Mouse (Mus musculus) adrenal gland, adult 8-10 months (tissue): ENCODE measurements at regions not wholly inside any gene's neighbourhood (a gene's known extent, or its start where the extent isn't known, plus 50 kb on each side); places are given as distances from the start of the nearest gene placed in this dataset.
"Not testable (repeated sequence)": the region's sequence is repeated elsewhere in the genome, so short reads cannot be mapped to it uniquely, and the experiment has no call there.

Experiments used
- DNase-seq: peaks from one replicate; pipeline ENCODE4 v3.0.0; 2022

DNA sequence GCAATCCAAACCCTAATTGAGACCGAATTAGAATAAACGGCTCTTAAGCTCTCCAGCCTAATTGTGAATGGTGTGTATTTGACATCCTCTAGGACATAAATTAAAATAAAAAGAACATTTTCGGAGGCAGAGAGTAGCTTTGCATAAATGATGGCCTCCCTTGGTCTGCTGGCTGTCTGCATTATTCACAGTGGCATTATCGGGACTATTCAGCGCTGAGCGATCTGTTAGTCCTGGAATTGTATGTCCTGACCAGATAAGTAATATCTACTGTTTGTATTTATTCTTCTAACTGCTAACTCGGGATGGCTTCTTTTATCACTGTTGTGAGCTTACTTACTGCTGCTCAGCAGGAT, 299.6 kb downstream of the Chl1 start:
- no peak for DNase-seq

DNA sequence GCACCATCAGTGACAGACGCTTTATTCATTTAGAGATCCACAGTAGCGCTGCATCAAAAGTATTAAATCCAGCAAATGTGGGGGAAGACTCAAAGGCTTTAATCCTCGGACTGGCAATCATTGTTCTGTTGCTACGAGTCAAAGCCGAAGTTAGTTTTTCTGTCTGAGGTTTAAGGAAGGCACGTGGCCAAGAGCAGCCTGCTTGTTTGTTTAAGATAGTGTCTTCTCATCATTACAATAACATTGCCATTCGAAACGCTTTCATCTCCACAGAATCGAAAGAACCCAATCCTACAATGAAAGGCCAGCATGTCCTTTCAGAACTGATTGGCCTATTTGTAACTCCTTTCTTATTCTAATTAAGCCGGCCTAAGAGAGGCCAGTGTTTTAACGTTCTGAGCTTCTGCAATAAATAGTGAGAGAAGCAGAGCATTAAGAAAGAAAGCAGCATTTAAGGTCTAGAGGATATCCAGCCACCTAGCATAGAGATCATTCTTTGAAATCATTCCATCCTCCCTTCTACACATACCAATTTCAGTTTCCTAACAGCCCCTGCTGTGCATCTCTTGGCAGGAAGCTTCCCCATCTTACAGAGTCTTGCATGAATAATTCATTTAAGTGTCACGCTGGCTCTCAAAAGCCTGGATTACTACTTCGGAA, 300.1 kb downstream of the Chl1 start:
- no peak for DNase-seq

DNA sequence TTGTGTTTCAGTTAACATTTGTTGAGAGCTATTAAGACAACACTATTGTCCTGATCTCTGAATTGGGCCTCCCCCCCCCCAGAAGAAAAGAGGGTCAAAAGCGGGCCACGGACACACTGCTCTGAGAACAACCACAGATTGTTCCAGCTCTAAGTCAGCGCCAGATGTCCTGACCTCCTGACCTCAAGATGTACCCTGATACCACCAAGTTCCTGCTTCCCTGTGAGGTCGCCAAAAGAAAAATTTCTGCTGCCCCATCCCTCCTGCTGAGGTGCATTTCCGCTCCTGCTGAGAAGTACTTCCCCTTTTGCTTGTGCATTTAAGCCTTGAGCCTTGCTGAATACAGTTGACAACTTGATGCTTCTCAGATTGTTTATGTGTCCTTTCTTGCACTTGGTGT, 306.0 kb downstream of the Chl1 start:
- DNase-seq = not testable (repeated sequence)

DNA sequence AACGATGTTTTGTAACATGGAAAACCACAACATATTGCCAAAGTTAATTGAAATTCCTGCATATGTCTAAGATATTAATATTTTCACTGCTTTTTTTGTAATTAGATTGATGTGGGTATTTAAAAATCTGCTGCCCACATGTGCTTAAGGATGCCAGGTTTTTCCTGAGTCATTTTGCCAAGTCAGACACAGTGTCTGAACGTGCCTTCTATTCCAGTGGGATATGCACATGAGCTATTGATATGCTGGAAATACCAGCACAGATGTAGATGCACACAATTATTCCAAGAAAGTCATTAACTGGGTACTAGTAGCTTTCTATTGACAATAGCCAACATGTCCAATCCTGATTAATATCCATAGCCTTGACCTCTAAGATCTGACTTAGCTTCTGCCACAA, 315.7 kb downstream of the Chl1 start:
- no peak for DNase-seq

DNA sequence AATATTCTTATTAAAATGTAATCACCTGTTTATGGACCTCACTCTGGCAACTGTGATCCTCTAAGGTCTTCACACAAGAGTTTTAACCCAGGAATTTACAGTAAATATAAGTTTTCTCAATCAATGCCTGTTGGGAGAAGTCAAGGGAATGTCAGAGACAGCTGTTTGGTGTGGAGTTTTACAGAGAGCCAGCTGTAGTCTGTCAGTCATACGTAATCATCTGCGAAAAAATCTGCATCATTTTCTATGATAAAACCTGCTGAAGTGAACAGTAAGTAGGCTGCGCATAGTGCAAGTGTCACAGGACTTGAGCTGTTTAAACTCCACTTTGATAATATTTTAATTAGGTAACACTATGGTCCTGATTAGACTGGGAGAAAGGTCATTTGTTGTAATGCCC, 317.2 kb downstream of the Chl1 start:
- DNase-seq = no peak

DNA sequence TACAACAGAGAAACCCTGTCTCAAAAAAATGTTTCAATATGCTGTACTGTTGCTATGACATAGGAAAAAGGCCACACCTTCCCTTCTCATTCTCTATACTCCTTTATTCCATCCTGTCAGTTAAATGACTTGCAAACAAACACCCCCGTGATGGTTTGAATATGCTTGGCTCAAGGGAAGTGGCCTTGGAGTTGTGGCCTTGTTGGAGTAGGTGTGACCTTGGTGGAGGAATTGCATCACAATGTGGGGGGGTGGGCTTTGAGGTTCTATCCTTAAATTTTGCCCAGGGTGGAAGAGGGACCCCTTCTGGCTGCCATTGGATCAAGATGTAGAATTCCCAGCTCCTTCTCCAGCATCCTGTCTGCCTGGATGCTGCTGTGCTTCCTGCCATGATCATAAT, 318.5 kb downstream of the Chl1 start:
- DNase-seq = no peak

DNA sequence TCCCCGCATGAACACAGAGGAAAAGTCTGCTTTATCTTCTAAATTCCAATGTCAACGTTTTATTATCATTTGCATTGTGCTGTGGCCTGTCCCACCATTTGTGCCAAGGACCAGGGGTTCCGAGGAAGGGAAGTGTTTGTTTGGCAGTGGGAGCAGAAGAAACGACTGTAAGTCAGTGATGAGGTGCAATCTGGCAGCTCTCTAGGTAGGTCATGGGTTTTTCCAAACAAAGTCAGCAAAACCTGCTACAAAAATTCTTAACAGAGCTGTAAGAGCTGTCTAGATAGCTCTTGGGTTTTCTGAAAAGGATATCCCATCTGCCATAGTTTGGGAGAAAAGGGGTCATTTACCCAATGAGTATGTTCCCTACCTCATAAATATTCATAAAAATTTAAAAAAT, 321.9 kb downstream of the Chl1 start:
- no peak for DNase-seq

DNA sequence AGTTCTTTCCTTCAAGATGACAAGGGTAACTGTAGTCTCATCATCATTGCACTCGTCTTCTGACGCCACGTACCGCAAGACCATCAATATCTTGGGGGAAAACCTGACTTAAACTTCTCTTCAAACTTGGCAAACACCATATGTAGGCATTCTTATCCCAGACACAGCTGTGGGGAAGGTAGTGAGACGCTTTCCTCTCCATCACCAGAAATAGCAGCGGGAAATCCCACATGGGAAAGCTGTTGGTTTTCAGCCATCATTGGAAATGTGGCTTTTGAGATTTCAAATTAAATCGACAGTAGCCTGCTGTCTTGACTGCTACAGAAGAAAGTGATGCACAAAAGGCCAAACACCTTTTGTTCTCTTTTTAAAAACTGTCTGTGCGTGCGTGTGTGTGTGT, 322.4 kb downstream of the Chl1 start:
- DNase-seq = no peak

DNA sequence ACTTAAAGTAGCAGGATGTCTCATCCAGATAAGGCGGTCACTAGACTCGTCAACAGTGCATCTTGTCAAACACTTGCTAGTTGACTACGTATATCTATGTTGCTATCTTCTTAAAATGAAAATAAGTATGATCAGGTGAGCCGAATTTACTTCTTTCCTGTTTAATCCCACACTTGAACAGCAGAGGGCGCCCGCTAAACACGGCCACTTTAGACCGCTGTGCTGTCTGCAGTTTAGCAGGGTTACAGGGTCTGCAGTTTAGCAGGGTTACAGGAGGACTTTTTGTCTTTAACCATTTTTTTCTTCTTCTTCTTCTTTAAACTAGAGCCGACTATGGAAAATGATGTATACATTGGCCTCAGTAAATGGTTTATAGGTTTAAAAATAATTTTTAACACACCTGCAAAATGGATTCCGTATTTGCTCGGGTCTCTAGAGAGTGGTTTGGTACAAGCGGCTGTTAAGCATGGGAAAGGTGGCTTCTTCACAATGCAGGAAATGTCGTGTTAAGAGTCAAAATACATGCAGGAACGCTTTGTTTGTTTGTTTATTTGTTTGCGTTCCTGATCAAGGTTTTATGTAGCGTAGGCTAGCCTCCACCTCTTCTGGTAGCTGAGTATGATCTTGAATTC, 323.2 kb downstream of the Chl1 start:
- DNase-seq = no peak

DNA sequence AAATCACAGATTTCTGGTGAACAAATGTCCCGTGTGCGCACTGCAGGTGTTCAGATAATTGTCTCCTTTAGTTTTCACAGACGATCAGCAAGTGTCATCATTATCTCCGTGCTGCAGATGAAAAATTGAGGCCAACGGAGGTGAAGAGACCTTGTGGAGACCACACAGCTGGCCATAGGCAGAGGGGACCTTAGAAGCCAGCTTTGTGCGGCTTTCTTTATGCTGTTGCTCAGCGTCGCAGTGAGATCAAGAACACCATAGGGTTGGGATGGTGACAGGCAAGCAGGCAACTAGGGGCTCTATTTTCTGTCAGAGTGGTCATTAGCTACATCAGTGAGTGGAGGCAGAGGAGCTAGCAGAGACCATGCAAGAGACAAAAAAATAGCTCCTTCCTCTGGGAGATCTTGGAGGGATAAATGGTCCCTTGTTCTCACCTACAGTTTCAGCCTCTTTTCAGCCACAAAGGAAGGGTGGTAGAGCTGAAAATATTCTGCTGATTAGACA, 324.4 kb downstream of the Chl1 start:
- DNase-seq = no peak

DNA sequence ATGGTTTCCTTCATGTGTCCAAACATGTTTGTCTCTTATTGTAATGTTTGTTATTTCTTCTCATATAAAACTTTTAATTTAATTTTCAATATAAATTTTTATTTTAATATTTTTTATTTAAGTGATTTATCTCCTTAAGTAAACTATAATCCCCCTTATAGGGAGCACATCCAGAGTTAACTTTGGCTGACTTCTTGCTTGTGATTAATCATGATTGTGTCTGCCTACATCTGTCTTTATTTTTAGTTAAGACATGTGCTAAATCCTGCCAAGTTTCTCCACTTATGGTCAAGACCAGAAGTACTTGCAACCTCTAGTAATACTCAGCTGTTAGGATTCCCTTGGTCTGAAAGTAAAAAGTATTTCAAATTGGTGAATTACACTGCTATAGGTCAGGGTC, 349.4 kb downstream of the Chl1 start:
- no peak for DNase-seq

DNA sequence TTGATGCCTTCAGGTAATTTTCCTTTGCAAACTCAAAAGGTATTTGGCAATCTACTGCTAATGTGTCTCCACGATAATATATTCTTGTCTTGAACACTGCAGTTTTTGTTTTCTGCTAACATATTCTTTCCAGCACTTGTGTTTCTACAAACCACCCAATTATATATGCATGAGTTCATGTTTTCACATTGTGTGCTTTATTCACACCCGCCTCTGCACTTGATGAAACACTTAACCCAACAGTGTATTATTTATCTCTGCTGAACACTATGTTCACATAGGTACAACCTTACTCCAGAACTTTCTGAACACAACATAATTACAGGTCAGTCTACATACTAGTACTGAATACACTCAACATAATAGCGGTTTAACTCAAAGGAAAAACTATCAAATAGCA, 383.1 kb downstream of the Chl1 start:
- DNase-seq = no peak

DNA sequence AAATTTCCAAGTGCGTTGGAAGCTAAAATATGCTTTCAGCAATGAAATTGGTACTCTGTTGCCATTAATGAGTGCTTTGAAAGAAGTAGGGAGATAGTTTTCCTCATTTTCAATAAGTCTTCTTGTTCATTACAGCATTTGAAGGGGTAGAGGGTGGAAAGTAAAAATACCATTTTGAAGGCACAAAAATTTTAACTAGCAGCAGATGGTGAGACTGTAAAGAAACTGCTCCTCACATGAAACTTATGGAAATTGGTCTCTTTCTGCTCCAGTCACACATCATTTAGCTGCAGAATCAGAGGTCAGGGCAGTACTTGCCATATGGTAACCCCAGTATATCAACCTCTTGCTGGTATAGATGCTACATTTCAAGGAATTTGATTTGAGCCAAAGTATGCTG, 414.1 kb downstream of the Chl1 start:
- no peak for DNase-seq

DNA sequence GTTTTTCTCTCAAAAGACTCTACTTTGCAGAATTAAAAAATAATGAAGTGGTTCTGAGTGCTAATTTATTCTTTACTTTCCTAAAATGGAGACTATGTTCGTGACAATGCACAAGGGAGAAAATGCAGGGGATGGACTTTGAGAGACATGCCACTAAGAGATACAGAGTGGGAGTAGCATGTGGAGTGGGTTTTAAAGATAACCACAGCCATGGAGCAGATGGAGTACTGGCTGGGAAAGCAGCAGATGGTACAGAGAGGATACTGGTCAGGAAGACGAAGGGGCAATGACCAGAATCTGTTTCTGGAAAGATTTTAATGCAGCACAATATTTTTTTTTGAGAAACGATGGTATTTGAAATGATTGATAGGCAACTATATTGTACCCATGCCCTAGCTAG, 416.7 kb downstream of the Chl1 start:
- DNase-seq = no peak

DNA sequence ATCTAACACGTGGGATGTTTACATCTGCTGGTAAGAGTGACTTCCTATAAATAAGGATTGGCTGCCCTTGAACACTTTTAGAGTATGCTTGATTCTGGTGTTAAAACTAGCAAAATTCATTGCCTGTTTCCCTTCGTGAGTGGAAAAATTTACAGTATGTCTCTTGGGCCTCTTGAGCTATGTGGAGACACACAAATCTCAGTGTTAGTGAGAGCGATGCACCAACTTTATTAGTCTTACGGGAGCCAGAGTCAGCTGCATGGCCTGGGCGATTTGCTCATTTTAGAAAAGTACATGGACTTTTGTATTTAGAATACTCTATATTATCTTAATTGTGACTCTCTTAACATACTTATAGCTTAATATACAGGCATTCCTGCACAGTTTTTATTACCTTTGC, 430.0 kb downstream of the Chl1 start:
- no peak for DNase-seq

DNA sequence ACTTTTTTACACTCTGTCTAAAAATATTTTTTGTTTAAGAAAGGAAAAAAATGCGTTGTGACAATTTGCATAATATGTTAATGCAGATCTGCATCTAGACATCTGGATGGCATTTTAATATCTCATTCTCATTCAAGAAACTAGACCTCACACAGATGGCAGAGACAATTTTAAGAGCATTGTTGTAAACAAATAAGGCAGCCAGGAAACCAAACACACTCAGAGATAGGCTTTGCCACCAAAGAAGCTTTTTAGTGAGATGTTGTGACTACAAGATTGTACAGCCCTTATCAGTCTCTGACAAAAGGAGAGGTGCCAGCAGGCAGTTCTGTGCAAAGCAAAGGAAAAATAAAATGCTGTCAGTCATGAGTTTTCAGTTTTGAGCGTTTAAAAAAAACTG, 434.0 kb downstream of the Chl1 start:
- no peak for DNase-seq

DNA sequence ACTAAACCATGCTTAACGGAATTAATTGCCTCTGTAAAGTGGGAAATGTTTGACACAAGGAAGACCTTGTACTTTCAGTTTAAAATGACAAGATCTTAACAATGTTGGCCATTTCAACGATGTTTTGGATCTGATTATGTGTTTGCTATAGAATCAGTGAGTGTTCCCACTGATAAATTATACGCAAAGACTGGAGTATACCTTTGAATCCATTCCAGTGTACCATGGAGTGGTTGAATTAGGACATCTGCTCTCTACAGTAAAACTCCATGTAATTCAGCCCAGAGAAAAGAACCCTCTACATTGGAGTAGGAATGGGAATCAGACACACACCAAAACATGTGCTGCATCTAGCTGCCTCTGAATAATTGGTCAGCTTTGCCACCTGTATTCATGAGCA, 437.1 kb downstream of the Chl1 start:
- DNase-seq = no peak

DNA sequence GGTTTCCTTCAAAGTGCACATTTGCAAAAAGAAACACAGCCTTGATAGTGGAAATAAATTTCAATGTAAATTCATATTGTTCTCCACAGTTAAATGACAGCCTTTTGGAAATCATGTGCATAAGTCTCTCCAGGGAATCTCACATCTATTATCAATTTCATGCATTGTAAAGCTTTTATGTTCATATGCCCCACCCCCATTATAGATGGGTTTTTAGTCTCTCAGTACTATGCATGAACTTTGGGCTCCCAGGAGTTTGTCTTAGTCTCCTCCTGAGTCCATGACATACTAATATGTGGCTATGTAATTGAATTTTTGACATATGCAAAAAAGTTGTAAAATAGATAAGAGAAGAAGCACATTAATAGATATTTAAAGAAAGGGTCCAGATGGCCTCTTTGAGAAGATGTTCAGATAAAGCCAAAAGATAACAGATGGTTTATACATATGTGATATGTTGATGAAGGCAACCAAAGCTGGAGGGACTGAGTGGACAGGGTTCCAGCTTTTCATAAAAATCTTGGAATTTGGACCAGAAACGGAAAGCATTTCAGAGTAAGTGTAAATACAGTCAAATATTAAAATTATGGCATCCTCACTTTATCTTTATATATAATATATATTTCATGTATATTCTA, 442.9 kb downstream of the Chl1 start:
- DNase-seq = no peak

DNA sequence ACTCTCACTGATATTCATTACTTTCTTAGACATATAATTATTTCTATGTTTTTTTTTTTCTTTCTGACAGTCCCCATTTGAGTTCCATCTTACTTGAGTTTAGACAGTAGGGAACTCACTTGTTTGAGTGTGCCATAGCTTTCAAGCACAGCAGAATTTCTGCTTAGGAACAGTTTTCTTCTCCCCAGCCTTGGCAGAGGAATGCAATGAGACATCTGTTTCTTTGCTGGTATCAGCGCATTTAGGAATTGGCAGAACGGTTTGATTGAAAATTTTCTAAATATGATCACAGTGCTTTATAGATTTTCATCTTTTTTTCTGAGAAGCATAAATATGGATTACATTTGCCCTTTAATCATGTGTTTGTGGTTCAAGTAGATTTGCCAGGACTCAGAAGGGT, 448.6 kb downstream of the Chl1 start:
- no peak for DNase-seq

DNA sequence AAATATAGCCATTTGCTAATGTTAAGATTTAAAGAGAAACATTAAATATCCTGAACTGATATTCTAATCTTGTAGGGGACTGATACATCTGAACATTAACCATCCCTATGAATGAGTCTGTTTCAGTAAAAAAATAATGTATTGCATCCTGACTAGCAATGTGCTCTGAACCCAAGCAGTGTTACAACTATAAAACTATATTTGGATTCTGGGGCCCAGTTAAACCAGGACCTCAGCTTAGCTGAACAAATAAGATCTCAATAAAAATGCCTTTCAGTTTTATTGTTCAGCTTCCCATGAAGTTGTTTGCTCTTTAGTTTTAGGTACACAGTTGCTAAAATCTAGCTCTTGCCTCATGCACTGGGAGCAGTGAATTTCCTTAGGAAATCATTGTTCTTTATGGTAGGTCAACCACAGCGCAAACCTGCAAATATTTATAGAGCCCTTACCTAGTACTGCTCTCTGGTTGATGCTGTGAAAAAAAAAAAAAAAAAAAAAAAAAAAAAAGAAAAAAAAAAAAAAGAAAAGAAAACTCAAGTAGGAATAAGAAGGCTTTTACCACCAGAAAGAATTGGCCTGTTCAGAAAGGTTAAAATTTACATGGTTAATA, 457.5 kb downstream of the Chl1 start:
- no peak for DNase-seq

DNA sequence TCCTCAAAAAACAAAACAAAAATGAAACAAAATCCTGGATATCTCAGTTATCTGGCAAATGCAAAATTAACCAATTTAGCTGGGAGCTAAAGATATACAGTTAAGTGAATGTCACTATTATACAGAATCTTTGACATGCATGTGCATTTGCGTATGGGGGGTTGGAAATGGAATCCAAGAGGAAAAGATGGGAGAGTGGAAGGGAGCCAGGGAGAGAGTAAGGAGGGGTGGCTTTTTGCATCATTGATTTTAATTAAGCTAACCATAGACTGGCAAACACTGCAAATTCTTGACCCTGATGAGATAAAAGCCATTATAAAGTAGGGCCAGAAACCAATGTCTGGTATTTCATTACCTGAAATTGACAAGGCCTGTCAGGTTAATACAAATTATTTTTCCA, 488.8 kb downstream of the Chl1 start:
- no peak for DNase-seq

DNA sequence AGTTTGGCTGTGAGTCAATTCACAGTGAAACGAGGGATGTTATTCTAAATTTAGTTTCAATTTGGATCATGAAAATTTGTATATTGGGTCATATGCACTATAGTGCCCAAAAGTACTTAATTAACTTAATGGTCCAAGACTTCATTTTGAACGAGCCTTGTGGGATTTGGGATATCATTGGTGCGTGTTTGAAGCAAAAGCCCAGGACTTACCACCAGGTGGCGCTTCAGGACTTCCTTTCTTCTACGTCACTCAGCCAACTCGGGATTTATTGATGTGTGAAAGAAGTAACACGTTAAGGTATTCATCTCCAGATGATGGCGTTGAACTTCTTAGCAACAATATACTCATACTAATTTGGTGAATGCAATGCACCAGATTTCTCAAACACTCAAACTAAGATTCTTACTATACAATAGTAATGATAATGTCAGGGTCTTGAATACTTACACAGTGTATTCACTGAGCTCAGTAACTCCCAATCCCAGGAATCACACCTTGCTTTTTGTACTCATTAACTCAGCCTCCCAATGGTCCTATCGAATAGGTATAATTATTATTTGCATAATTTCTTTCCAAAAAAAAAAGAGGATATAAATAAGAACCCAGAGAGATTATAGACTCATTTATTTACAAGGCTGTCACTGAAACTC, 464.0 kb upstream of the Cntn6 start:
- DNase-seq = peak; percentile 7

DNA sequence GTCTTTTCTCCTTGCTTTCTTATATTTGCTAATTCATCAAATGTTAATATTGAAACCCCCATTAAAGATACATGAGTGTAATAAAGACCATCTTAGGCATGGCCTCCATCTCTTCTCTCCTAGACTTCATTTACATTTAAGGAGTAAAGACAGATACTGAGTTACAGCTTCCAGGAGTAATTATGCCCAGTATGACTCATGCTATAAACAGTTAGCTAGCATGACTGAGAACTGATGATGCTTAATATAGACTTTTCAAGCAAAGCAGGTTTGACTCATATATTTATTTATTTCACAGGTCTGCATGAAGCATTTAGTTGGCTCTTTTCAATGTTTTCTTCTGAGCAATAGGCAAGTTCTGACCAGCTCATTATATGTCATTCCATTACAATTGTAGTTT, 453.7 kb upstream of the Cntn6 start:
- no peak for DNase-seq
